Mouse (Mus musculus) kidney, postnatal 0 days (tissue): Measurements from ENCODE around the gene Mrpl50. TPM values are rescaled to one million over a fixed set of nuclear protein-coding genes. Genes with fewer than 3 reads are reported as not detected.
A peak's percentile ranks its signal among the peaks of the same experiment; 100 is the strongest.

ENCODE experiments used
- ATAC-seq: fragments of 200-750 bp; cut with Nextera tagmentation; replicated peaks from 2 replicates; pipeline ENCODE4 v1.8.0; 2017; ENCODE audit warnings: low read depth, moderate number of reproducible peaks, moderate TSS enrichment, moderate library complexity; ENCODE audit not compliant: low FRiP score
- DNase-seq: peaks from one replicate; pipeline ENCODE4 v3.0.0-alpha.2; 2016; ENCODE audit warnings: low spot score
- H3K27ac ChIP-seq: fragments of 300-500 bp; sonication (generic); 2 replicates; pipeline ENCODE4 v1.5.1; 2014; ENCODE audit warnings: mild to moderate bottlenecking
- H3K27me3 ChIP-seq: fragments of 300-500 bp; sonication (generic); 2 replicates; pipeline ENCODE4 v1.6.1; 2014; ENCODE audit warnings: low read length, mixed read lengths; ENCODE audit not compliant: insufficient read depth
- H3K36me3 ChIP-seq: fragments of 300-500 bp; sonication (generic); 2 replicates; pipeline ENCODE4 v1.6.1; 2014; ENCODE audit warnings: low read length, mixed read lengths; ENCODE audit not compliant: insufficient read depth
- H3K4me1 ChIP-seq: fragments of 300-500 bp; sonication (generic); replicated peaks from 2 replicates; pipeline ENCODE4 v1.6.1; 2014; ENCODE audit warnings: antibody characterized with exemption, low read length, mixed read lengths; ENCODE audit not compliant: insufficient read depth
- H3K4me2 ChIP-seq: fragments of 300-500 bp; sonication (generic); 2 replicates; pipeline ENCODE4 v1.6.1; 2014; ENCODE audit warnings: mild to moderate bottlenecking, low read length, moderate library complexity, mixed read lengths
- H3K4me3 ChIP-seq: fragments of 300-500 bp; sonication (generic); replicated peaks from 2 replicates; pipeline ENCODE4 v1.5.1; 2014; ENCODE audit warnings: low read depth, low read length
- H3K9ac ChIP-seq: fragments of 300-500 bp; sonication (generic); 2 replicates; pipeline ENCODE4 v1.6.1; 2014; ENCODE audit warnings: low read depth, low read length
- H3K9me3 ChIP-seq: fragments of 300-500 bp; sonication (generic); replicated peaks from 2 replicates; pipeline ENCODE4 v1.6.1; 2016; ENCODE audit warnings: low read length, inconsistent platforms, mixed read lengths
- CTCF ChIP-seq: IDR thresholded peaks from 2 replicates; pipeline ENCODE4 v1.5.1; 2016; ENCODE audit warnings: antibody characterized with exemption, low read depth, mild to moderate bottlenecking, moderate library complexity
- WGBS: fragments of 180-500 bp; shearing (Covaris S2); extraction: QIAGEN DNeasy Blood & Tissue Kit; methylation state at CpG from one replicate; pipeline ENCODE4 v1.1.7; 2014; 5-methylcytosine and 5-hydroxymethylcytosine counted together
- polyA plus RNA-seq: library from polyadenylated mRNA; unstranded; fragments of >200 nt; fragmentation: Nextera tagmentation; extraction: Ambion mirVana; gene quantifications from 2 replicates; pipeline ENCODE4 v1.2.1, GENCODE M21; 2015

Gene Mrpl50
- polyA plus RNA-seq, 1 experiment from 2014 or later = 93.8 TPM

GRCm38 (mm10) chr4:49549383-49549782, 28.5 kb upstream of the Mrpl50 start, which contains the start of gene Aldob:
Aldob (minus strand) TSS chr4:49549546.
- no peak for TF ChIP-seq CTCF
- Histone ChIP-seq H3K4me2 (peak within 1 kb of the TSS; percentile 25), H3K9me3 (no peaks in the 10 kb centered on the region), H3K27me3 (no peaks in the 10 kb centered on the region), H3K4me3 (peak within 1 kb of the TSS; percentile 16; the same call in 1 of the 2 replicates), H3K9ac (peak within 1 kb of the TSS; percentile 46; the same call in 1 of the 2 replicates), H3K4me1 (no peaks in the 10 kb centered on the region), H3K36me3 (no peaks in the 10 kb centered on the region), H3K27ac (peak within 1 kb of the TSS; percentile 86)
- ATAC-seq = peak; percentile 63
- DNase-seq = peak; percentile 9
- WGBS = 45% methylated on average over 3 of the region's 3 CpGs

GRCm38 (mm10) chr4:49547544-49548219, 26.8 kb upstream of the Mrpl50 start:
- Histone ChIP-seq H3K27me3 (no peaks in the 10 kb centered on the region), H3K4me2 (peak overlapping the region; percentile 25; the same call in 1 of the 2 replicates), H3K4me3 (0 out of 2 replicates have a peak overlapping the region, but pooled peaks have one; percentile 8), H3K36me3 (no peaks in the 10 kb centered on the region), H3K9ac (peak overlapping the region; percentile 46; the same call in 1 of the 2 replicates), H3K9me3 (no peaks in the 10 kb centered on the region), H3K4me1 (no peaks in the 10 kb centered on the region), H3K27ac (peak overlapping the region; percentile 86)
- WGBS = 68% methylated on average over 7 of the region's 7 CpGs
- no peak for DNase-seq
- no peak for ATAC-seq
- TF ChIP-seq CTCF = no peak

GRCm38 (mm10) chr4:49546873-49547543, 26.1 kb upstream of the Mrpl50 start:
- ATAC-seq (peak; percentile 67), DNase-seq (peak; percentile 64)
- H3K4me1 ChIP-seq = no peaks in the 10 kb centered on the region
- H3K27ac ChIP-seq = peak overlapping the region; percentile 42; the same call in 1 of the 2 replicates
- H3K4me2 ChIP-seq = peak overlapping the region; percentile 13; the same call in 1 of the 2 replicates
- no peak overlapping the region for H3K4me3 ChIP-seq
- no peak for TF ChIP-seq CTCF
- H3K27me3 ChIP-seq = no peaks in the 10 kb centered on the region
- WGBS = 38% methylated on average over 6 of the region's 6 CpGs
- no peaks in the 10 kb centered on the region for H3K9me3 ChIP-seq
- H3K36me3 ChIP-seq = no peaks in the 10 kb centered on the region
- no peak overlapping the region for H3K9ac ChIP-seq

GRCm38 (mm10) chr4:49546026-49546425, 25.1 kb upstream of the Mrpl50 start:
- Histone ChIP-seq H3K9ac (no peak overlapping the region), H3K4me1 (no peaks in the 10 kb centered on the region), H3K27ac (0 out of 2 replicates have a peak overlapping the region, but pooled peaks have one; percentile 42), H3K4me2 (peak overlapping the region; percentile 13; the same call in 1 of the 2 replicates), H3K27me3 (no peaks in the 10 kb centered on the region), H3K36me3 (no peaks in the 10 kb centered on the region), H3K4me3 (no peak overlapping the region), H3K9me3 (no peaks in the 10 kb centered on the region)
- TF ChIP-seq CTCF = no peak
- DNase-seq (no peak), ATAC-seq (no peak)
- WGBS = 82% methylated on average over 2 of the region's 2 CpGs

- Histone ChIP-seq H3K36me3 (no peaks in the 10 kb centered on the region), H3K9me3 (no peaks in the 10 kb centered on the region), H3K27ac (no peak overlapping the region), H3K27me3 (no peaks in the 10 kb centered on the region), H3K4me2 (no peak overlapping the region), H3K4me3 (no peak overlapping the region), H3K4me1 (no peaks in the 10 kb centered on the region), H3K9ac (no peak overlapping the region)
- DNase-seq = no peak
- 69% methylated on average over 3 of the region's 3 CpGs for WGBS
- ATAC-seq = no peak
- no peak for TF ChIP-seq CTCF
Measured at GRCm38 (mm10) chr4:49540966-49541365, 20.1 kb upstream of the Mrpl50 start.

- Histone ChIP-seq H3K36me3 (no peaks in the 10 kb centered on the region), H3K27me3 (no peaks in the 10 kb centered on the region), H3K9me3 (no peaks in the 10 kb centered on the region), H3K4me1 (no peaks in the 10 kb centered on the region), H3K9ac (no peak overlapping the region), H3K4me2 (no peak overlapping the region), H3K27ac (no peak overlapping the region), H3K4me3 (no peak overlapping the region)
- no peak for TF ChIP-seq CTCF
- 60% methylated on average over 6 of the region's 6 CpGs for WGBS
- ATAC-seq = no peak
- DNase-seq = no peak
Measured at GRCm38 (mm10) chr4:49539665-49540064, 18.8 kb upstream of the Mrpl50 start.
